Mouse (Mus musculus): ENCODE results near the gene Tirap. TPM values are rescaled to one million over a fixed set of nuclear protein-coding genes. Genes with fewer than 3 reads are reported as not detected.

Tirap gene
- polyA plus RNA-seq, 1 experiment from 2014 or later: 14.1 TPM

GRCm38 (mm10) chr9:35164142-35164874, 35.8 kb downstream of the Tirap start:
- Histone ChIP-seq H3K27me3 (replicated peaks; ENCODE audit: control insufficient read depth, insufficient read depth, low read length) (no peaks in the 10 kb centered on the region), H3K4me1 (replicated peaks; ENCODE audit: control insufficient read depth, insufficient read depth, low read length) (no peaks in the 10 kb centered on the region), H3K36me3 (ENCODE audit: control insufficient read depth, insufficient read depth, low read length) (peaks cover 8% of the 10 kb centered on the region; the same call in 1 of the 2 replicates), H3K9ac (ENCODE audit: low read length) (no peak overlapping the region), H3K27ac (ENCODE audit: low read depth) (no peak overlapping the region), H3K4me2 (ENCODE audit: low read length) (no peak overlapping the region), H3K4me3 (ENCODE audit: low read depth, low read length) (no peak overlapping the region), H3K9me3 (ENCODE audit: control insufficient read depth, low read length) (no peaks in the 10 kb centered on the region)
- WGBS: 65% methylated on average over 5 of the region's 5 CpGs
- no peak for ATAC-seq (replicated peaks; ENCODE audit: low FRiP score, low TSS enrichment, low read depth)
- no peak for DNase-seq (ENCODE audit: low spot score)

DNA sequence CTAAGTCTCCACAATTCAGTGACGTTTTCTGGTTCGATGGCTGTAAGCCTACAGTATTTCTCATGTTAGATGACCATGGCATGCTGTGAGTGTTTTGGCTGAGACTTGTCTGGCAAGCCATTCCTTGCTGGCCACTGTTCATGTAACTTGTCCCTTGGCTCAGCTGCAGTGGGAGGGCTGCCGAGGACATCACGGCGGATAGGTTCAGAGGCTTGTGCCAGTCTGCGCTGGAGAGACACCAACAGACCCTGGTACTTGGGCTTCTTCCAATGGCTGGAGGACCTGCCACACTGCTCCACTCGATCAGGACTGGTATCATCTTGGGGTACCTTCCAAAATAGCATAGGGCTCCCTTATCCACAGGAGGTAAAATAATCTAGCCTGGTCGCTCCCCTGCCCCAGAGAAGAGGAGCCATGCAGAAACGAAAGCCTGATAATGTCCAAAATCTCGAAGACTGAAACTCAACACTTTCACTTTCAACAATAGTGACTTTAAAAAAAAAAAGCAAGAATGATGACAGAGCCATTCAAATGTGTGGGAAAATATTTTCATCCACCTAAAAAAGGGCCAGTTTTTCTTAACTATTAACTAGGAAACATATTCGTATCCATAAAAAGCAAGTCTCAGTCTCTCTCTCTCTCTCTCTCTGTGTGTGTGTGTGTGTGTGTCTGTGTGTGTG, 36.9 kb downstream of the Tirap start:
- no peak overlapping the region for H3K9ac ChIP-seq (ENCODE audit: low read length)
- H3K4me3 ChIP-seq (ENCODE audit: low read depth, low read length): no peak overlapping the region
- H3K27ac ChIP-seq (ENCODE audit: low read depth): no peak overlapping the region
- no peaks in the 10 kb centered on the region for H3K9me3 ChIP-seq (ENCODE audit: control insufficient read depth, low read length)
- no peaks in the 10 kb centered on the region for H3K4me1 ChIP-seq (replicated peaks; ENCODE audit: control insufficient read depth, insufficient read depth, low read length)
- DNase-seq (ENCODE audit: low spot score) (no peak), ATAC-seq (replicated peaks; ENCODE audit: low FRiP score, low TSS enrichment, low read depth) (no peak)
- no peak overlapping the region for H3K4me2 ChIP-seq (ENCODE audit: low read length)
- no peaks in the 10 kb centered on the region for H3K27me3 ChIP-seq (replicated peaks; ENCODE audit: control insufficient read depth, insufficient read depth, low read length)
- 93% methylated on average over 11 of the region's 11 CpGs for WGBS
- H3K36me3 ChIP-seq (ENCODE audit: control insufficient read depth, insufficient read depth, low read length): 0 out of 2 replicates have a peak, but pooled peaks cover 4% of the 10 kb centered on the region

GRCm38 (mm10) chr9:35161721-35162120, 38.4 kb downstream of the Tirap start:
- 81% methylated on average over 7 of the region's 7 CpGs for WGBS
- H3K36me3 ChIP-seq (ENCODE audit: control insufficient read depth, insufficient read depth, low read length): 0 out of 2 replicates have a peak, but pooled peaks cover 4% of the 10 kb centered on the region

GRCm38 (mm10) chr9:35160662-35161061, 39.4 kb downstream of the Tirap start:
- Histone ChIP-seq H3K27me3 (replicated peaks; ENCODE audit: control insufficient read depth, insufficient read depth, low read length) (no peaks in the 10 kb centered on the region), H3K4me2 (ENCODE audit: low read length) (no peak overlapping the region), H3K4me1 (replicated peaks; ENCODE audit: control insufficient read depth, insufficient read depth, low read length) (no peaks in the 10 kb centered on the region), H3K9ac (ENCODE audit: low read length) (no peak overlapping the region), H3K4me3 (ENCODE audit: low read depth, low read length) (no peak overlapping the region), H3K27ac (ENCODE audit: low read depth) (no peak overlapping the region), H3K9me3 (ENCODE audit: control insufficient read depth, low read length) (no peaks in the 10 kb centered on the region), H3K36me3 (ENCODE audit: control insufficient read depth, insufficient read depth, low read length) (0 out of 2 replicates have a peak, but pooled peaks cover 4% of the 10 kb centered on the region)
- WGBS: 33% methylated on average over 2 of the region's 2 CpGs
- DNase-seq (ENCODE audit: low spot score) (no peak), ATAC-seq (replicated peaks; ENCODE audit: low FRiP score, low TSS enrichment, low read depth) (no peak)

More at GRCm38 (mm10) chr9:35161721-35162120, 38.4 kb downstream of the Tirap start:
- ATAC-seq (replicated peaks; ENCODE audit: low FRiP score, low TSS enrichment, low read depth) (no peak), DNase-seq (ENCODE audit: low spot score) (no peak)
- no peak overlapping the region for H3K4me3 ChIP-seq (ENCODE audit: low read depth, low read length)
- no peaks in the 10 kb centered on the region for H3K4me1 ChIP-seq (replicated peaks; ENCODE audit: control insufficient read depth, insufficient read depth, low read length)
- H3K9me3 ChIP-seq (ENCODE audit: control insufficient read depth, low read length): no peaks in the 10 kb centered on the region
- no peak overlapping the region for H3K9ac ChIP-seq (ENCODE audit: low read length)
- no peaks in the 10 kb centered on the region for H3K27me3 ChIP-seq (replicated peaks; ENCODE audit: control insufficient read depth, insufficient read depth, low read length)
- H3K4me2 ChIP-seq (ENCODE audit: low read length): no peak overlapping the region
- no peak overlapping the region for H3K27ac ChIP-seq (ENCODE audit: low read depth)

GRCm38 (mm10) chr9:35158477-35158876, 41.6 kb downstream of the Tirap start:
- ATAC-seq (replicated peaks; ENCODE audit: low FRiP score, low TSS enrichment, low read depth): no peak
- no peak overlapping the region for H3K9ac ChIP-seq (ENCODE audit: low read length)
- DNase-seq (ENCODE audit: low spot score): no peak
- H3K9me3 ChIP-seq (ENCODE audit: control insufficient read depth, low read length): no peaks in the 10 kb centered on the region
- no peak overlapping the region for H3K4me2 ChIP-seq (ENCODE audit: low read length)
- WGBS: 83% methylated on average over 3 of the region's 3 CpGs
- H3K4me1 ChIP-seq (replicated peaks; ENCODE audit: control insufficient read depth, insufficient read depth, low read length): no peaks in the 10 kb centered on the region
- 0 out of 2 replicates have a peak, but pooled peaks cover 4% of the 10 kb centered on the region for H3K36me3 ChIP-seq (ENCODE audit: control insufficient read depth, insufficient read depth, low read length)
- H3K27me3 ChIP-seq (replicated peaks; ENCODE audit: control insufficient read depth, insufficient read depth, low read length): no peaks in the 10 kb centered on the region
- no peak overlapping the region for H3K4me3 ChIP-seq (ENCODE audit: low read depth, low read length)
- H3K27ac ChIP-seq (ENCODE audit: low read depth): no peak overlapping the region

- 65% methylated on average over 4 of the region's 4 CpGs for WGBS
- no peak for ATAC-seq (replicated peaks; ENCODE audit: low FRiP score, low TSS enrichment, low read depth)
These were observed 43.2 kb downstream of the Tirap start for GRCm38 (mm10) chr9:35156862-35157261.

GRCm38 (mm10) chr9:35156002-35156710, 43.9 kb downstream of the Tirap start:
- no peak for DNase-seq (ENCODE audit: low spot score)
- H3K27ac ChIP-seq (ENCODE audit: low read depth): no peak overlapping the region
- H3K9ac ChIP-seq (ENCODE audit: low read length): no peak overlapping the region
- no peak overlapping the region for H3K4me3 ChIP-seq (ENCODE audit: low read depth, low read length)
- no peaks in the 10 kb centered on the region for H3K27me3 ChIP-seq (replicated peaks; ENCODE audit: control insufficient read depth, insufficient read depth, low read length)
- WGBS: 87% methylated on average over 5 of the region's 5 CpGs
- no peaks in the 10 kb centered on the region for H3K4me1 ChIP-seq (replicated peaks; ENCODE audit: control insufficient read depth, insufficient read depth, low read length)
- no peak for ATAC-seq (replicated peaks; ENCODE audit: low FRiP score, low TSS enrichment, low read depth)
- no peaks in the 10 kb centered on the region for H3K36me3 ChIP-seq (ENCODE audit: control insufficient read depth, insufficient read depth, low read length)
- H3K4me2 ChIP-seq (ENCODE audit: low read length): no peak overlapping the region
- no peaks in the 10 kb centered on the region for H3K9me3 ChIP-seq (ENCODE audit: control insufficient read depth, low read length)

More at GRCm38 (mm10) chr9:35156862-35157261, 43.2 kb downstream of the Tirap start:
- DNase-seq (ENCODE audit: low spot score): no peak
- H3K4me2 ChIP-seq (ENCODE audit: low read length): no peak overlapping the region
- no peak overlapping the region for H3K27ac ChIP-seq (ENCODE audit: low read depth)
- H3K4me1 ChIP-seq (replicated peaks; ENCODE audit: control insufficient read depth, insufficient read depth, low read length): no peaks in the 10 kb centered on the region
- no peaks in the 10 kb centered on the region for H3K36me3 ChIP-seq (ENCODE audit: control insufficient read depth, insufficient read depth, low read length)
- H3K9ac ChIP-seq (ENCODE audit: low read length): no peak overlapping the region
- H3K9me3 ChIP-seq (ENCODE audit: control insufficient read depth, low read length): no peaks in the 10 kb centered on the region
- H3K27me3 ChIP-seq (replicated peaks; ENCODE audit: control insufficient read depth, insufficient read depth, low read length): no peaks in the 10 kb centered on the region
- no peak overlapping the region for H3K4me3 ChIP-seq (ENCODE audit: low read depth, low read length)

DNA sequence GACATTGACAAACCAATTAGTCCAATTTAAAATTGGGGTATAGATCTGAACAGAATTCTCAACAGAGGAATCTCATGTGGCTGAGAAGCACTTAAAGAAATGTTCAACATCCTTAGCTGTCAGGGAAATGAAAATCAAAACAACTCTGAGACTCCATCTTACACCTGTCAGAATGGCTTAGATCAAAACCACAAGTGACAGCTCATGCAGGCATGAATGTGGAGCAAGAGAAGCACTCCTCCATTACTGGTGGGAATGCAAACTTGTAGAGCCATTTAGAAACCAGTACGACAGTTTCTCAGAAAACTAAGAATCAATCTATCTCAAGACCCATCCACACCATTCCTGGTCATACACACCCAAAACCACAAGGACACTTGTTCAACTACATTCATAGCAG, 47.2 kb downstream of the Tirap start:
- Histone ChIP-seq H3K27ac (ENCODE audit: low read depth) (no peak overlapping the region), H3K27me3 (replicated peaks; ENCODE audit: control insufficient read depth, insufficient read depth, low read length) (no peaks in the 10 kb centered on the region), H3K9me3 (ENCODE audit: control insufficient read depth, low read length) (no peaks in the 10 kb centered on the region), H3K9ac (ENCODE audit: low read length) (no peak overlapping the region), H3K4me1 (replicated peaks; ENCODE audit: control insufficient read depth, insufficient read depth, low read length) (no peaks in the 10 kb centered on the region), H3K4me2 (ENCODE audit: low read length) (no peak overlapping the region), H3K4me3 (ENCODE audit: low read depth, low read length) (no peak overlapping the region), H3K36me3 (ENCODE audit: control insufficient read depth, insufficient read depth, low read length) (no peaks in the 10 kb centered on the region)
- ATAC-seq (replicated peaks; ENCODE audit: low FRiP score, low TSS enrichment, low read depth) (no peak), DNase-seq (ENCODE audit: low spot score) (no peak)
- WGBS: 86% methylated on average over 1 of the region's 1 CpGs

All from intestine, embryonic 14.5 days (tissue).